Mouse (Mus musculus): ENCODE data around the gene Pithd1. TPM values are rescaled to one million over a fixed set of nuclear protein-coding genes. Genes with fewer than 3 reads are reported as not detected.

Gene Pithd1
- polyA plus RNA-seq, 1 experiment from 2014 or later, result 73.2 TPM

- no peak overlapping the region for H3K4me3 ChIP-seq
- DNase-seq (ENCODE audit: low spot score), result no peak
- peaks cover 73% of the 10 kb centered on the region for H3K36me3 ChIP-seq
- no peaks in the 10 kb centered on the region for H3K9me3 ChIP-seq (replicated peaks)
- no peak overlapping the region for H3K27ac ChIP-seq
- 90% methylated on average over 9 of the region's 9 CpGs for WGBS
- peaks cover 5% of the 10 kb centered on the region; the same call in 1 of the 2 replicates for H3K27me3 ChIP-seq (ENCODE audit: low read depth, poor library complexity, severe bottlenecking)
- H3K4me1 ChIP-seq, result peaks cover 35% of the 10 kb centered on the region
These were observed 22.0 kb downstream of the Pithd1 start for GRCm38 (mm10) chr4:135965113-135965512.

- peaks cover 35% of the 10 kb centered on the region for H3K4me1 ChIP-seq
- H3K9me3 ChIP-seq (replicated peaks), result no peaks in the 10 kb centered on the region
- no peak for DNase-seq (ENCODE audit: low spot score)
- WGBS, result 2% methylated on average over 12 of the region's 12 CpGs
- H3K27ac ChIP-seq, result peak overlapping the region; percentile 90; the same call in 1 of the 2 replicates
- peak overlapping the region; percentile 70 for H3K4me3 ChIP-seq
- H3K36me3 ChIP-seq, result peaks cover 73% of the 10 kb centered on the region
- H3K27me3 ChIP-seq (ENCODE audit: low read depth, poor library complexity, severe bottlenecking), result peaks cover 5% of the 10 kb centered on the region; the same call in 1 of the 2 replicates
These were observed 22.6 kb downstream of the Pithd1 start for GRCm38 (mm10) chr4:135964426-135964825.

GRCm38 (mm10) chr4:135963457-135964193 lies 23.4 kb downstream of the Pithd1 start, which contains the start of gene Gale:
Gale (plus strand) TSS chr4:135963727.
- under 1% methylated on average over 56 of the region's 56 CpGs for WGBS

GRCm38 (mm10) chr4:135962946-135963345 lies 24.1 kb downstream of the Pithd1 start:
- H3K4me3 ChIP-seq, result peak overlapping the region; percentile 70
- peak overlapping the region; percentile 90 for H3K27ac ChIP-seq
- WGBS, result 8% methylated on average over 15 of the region's 15 CpGs
- H3K4me1 ChIP-seq, result peaks cover 30% of the 10 kb centered on the region
- peaks cover 5% of the 10 kb centered on the region; the same call in 1 of the 2 replicates for H3K27me3 ChIP-seq (ENCODE audit: low read depth, poor library complexity, severe bottlenecking)
- no peaks in the 10 kb centered on the region for H3K9me3 ChIP-seq (replicated peaks)
- peaks cover 73% of the 10 kb centered on the region for H3K36me3 ChIP-seq
- no peak for DNase-seq (ENCODE audit: low spot score)

More at GRCm38 (mm10) chr4:135963457-135964193, 23.4 kb downstream of the Pithd1 start, which contains the start of gene Gale:
- H3K9me3 ChIP-seq (replicated peaks), result no peaks in the 10 kb centered on the region
- H3K36me3 ChIP-seq, result peaks cover 73% of the 10 kb centered on the region
- peaks cover 5% of the 10 kb centered on the region; the same call in 1 of the 2 replicates for H3K27me3 ChIP-seq (ENCODE audit: low read depth, poor library complexity, severe bottlenecking)
- peak; percentile 98 for DNase-seq (ENCODE audit: low spot score)
- peaks cover 31% of the 10 kb centered on the region for H3K4me1 ChIP-seq
- H3K27ac ChIP-seq, result peak within 1 kb of the TSS; percentile 90
- H3K4me3 ChIP-seq, result peak within 1 kb of the TSS; percentile 70

- H3K4me3 ChIP-seq, result no peak overlapping the region
- no peak overlapping the region for H3K27ac ChIP-seq
- WGBS, result 91% methylated on average over 7 of the region's 7 CpGs
- no peaks in the 10 kb centered on the region for H3K9me3 ChIP-seq (replicated peaks)
- H3K36me3 ChIP-seq, result peaks cover 71% of the 10 kb centered on the region
- no peak for DNase-seq (ENCODE audit: low spot score)
- H3K27me3 ChIP-seq (ENCODE audit: low read depth, poor library complexity, severe bottlenecking), result peaks cover 5% of the 10 kb centered on the region; the same call in 1 of the 2 replicates
- H3K4me1 ChIP-seq, result peaks cover 30% of the 10 kb centered on the region
These were observed 24.9 kb downstream of the Pithd1 start for GRCm38 (mm10) chr4:135962198-135962597.

GRCm38 (mm10) chr4:135961709-135962108 lies 25.4 kb downstream of the Pithd1 start:
- H3K27me3 ChIP-seq (ENCODE audit: low read depth, poor library complexity, severe bottlenecking), result peaks cover 5% of the 10 kb centered on the region; the same call in 1 of the 2 replicates
- no peaks in the 10 kb centered on the region for H3K9me3 ChIP-seq (replicated peaks)
- no peak for DNase-seq (ENCODE audit: low spot score)
- H3K27ac ChIP-seq, result no peak overlapping the region
- no peak overlapping the region for H3K4me3 ChIP-seq
- H3K4me1 ChIP-seq, result peaks cover 30% of the 10 kb centered on the region
- peaks cover 67% of the 10 kb centered on the region for H3K36me3 ChIP-seq
- WGBS, result 92% methylated on average over 5 of the region's 5 CpGs

GRCm38 (mm10) chr4:135960717-135961116 lies 26.3 kb downstream of the Pithd1 start:
- no peak overlapping the region for H3K4me3 ChIP-seq
- peaks cover 67% of the 10 kb centered on the region for H3K36me3 ChIP-seq
- H3K9me3 ChIP-seq (replicated peaks), result no peaks in the 10 kb centered on the region
- WGBS, result 25% methylated on average over 5 of the region's 5 CpGs
- no peak overlapping the region for H3K27ac ChIP-seq
- H3K4me1 ChIP-seq, result peaks cover 30% of the 10 kb centered on the region
- peak; percentile 89 for DNase-seq (ENCODE audit: low spot score)
- peaks cover 5% of the 10 kb centered on the region; the same call in 1 of the 2 replicates for H3K27me3 ChIP-seq (ENCODE audit: low read depth, poor library complexity, severe bottlenecking)

GRCm38 (mm10) chr4:135958354-135958753 lies 28.7 kb downstream of the Pithd1 start:
- DNase-seq (ENCODE audit: low spot score), result no peak

GRCm38 (mm10) chr4:135955886-135956285 lies 31.2 kb downstream of the Pithd1 start:
- H3K36me3 ChIP-seq, result peaks cover 78% of the 10 kb centered on the region
- 87% methylated on average over 9 of the region's 9 CpGs for WGBS
- DNase-seq (ENCODE audit: low spot score), result no peak

More at GRCm38 (mm10) chr4:135958354-135958753, 28.7 kb downstream of the Pithd1 start:
- no peak overlapping the region for H3K27ac ChIP-seq
- peaks cover 13% of the 10 kb centered on the region; the same call in 1 of the 2 replicates for H3K4me1 ChIP-seq
- no peaks in the 10 kb centered on the region for H3K27me3 ChIP-seq (ENCODE audit: low read depth, poor library complexity, severe bottlenecking)
- H3K4me3 ChIP-seq, result no peak overlapping the region
- H3K9me3 ChIP-seq (replicated peaks), result no peaks in the 10 kb centered on the region
- 66% methylated on average over 8 of the region's 8 CpGs for WGBS
- peaks cover 68% of the 10 kb centered on the region for H3K36me3 ChIP-seq

GRCm38 (mm10) chr4:135954241-135954640 lies 32.8 kb downstream of the Pithd1 start:
- Histone ChIP-seq H3K9me3 (replicated peaks) (0 out of 2 replicates have a peak, but pooled peaks cover 2% of the 10 kb centered on the region), H3K27ac (no peak overlapping the region), H3K4me1 (peaks cover 8% of the 10 kb centered on the region; the same call in 1 of the 2 replicates), H3K27me3 (ENCODE audit: low read depth, poor library complexity, severe bottlenecking) (no peaks in the 10 kb centered on the region), H3K4me3 (no peak overlapping the region), H3K36me3 (peaks cover 63% of the 10 kb centered on the region)
- peak; percentile 84 for DNase-seq (ENCODE audit: low spot score)
- 21% methylated on average over 2 of the region's 2 CpGs for WGBS

More at GRCm38 (mm10) chr4:135955886-135956285, 31.2 kb downstream of the Pithd1 start:
- Histone ChIP-seq H3K27ac (no peak overlapping the region), H3K9me3 (replicated peaks) (0 out of 2 replicates have a peak, but pooled peaks cover 2% of the 10 kb centered on the region), H3K27me3 (ENCODE audit: low read depth, poor library complexity, severe bottlenecking) (no peaks in the 10 kb centered on the region), H3K4me3 (no peak overlapping the region), H3K4me1 (0 out of 2 replicates have a peak, but pooled peaks cover 4% of the 10 kb centered on the region)

GRCm38 (mm10) chr4:135953179-135953578 lies 33.9 kb downstream of the Pithd1 start:
- Histone ChIP-seq H3K4me3 (no peak overlapping the region), H3K27ac (no peak overlapping the region), H3K9me3 (replicated peaks) (0 out of 2 replicates have a peak, but pooled peaks cover 2% of the 10 kb centered on the region), H3K27me3 (ENCODE audit: low read depth, poor library complexity, severe bottlenecking) (no peaks in the 10 kb centered on the region), H3K4me1 (peaks cover 5% of the 10 kb centered on the region; the same call in 1 of the 2 replicates), H3K36me3 (peaks cover 53% of the 10 kb centered on the region)
- WGBS, result 93% methylated on average over 3 of the region's 3 CpGs
- no peak for DNase-seq (ENCODE audit: low spot score)

- no peak overlapping the region for H3K4me3 ChIP-seq
- H3K4me1 ChIP-seq, result peaks cover 12% of the 10 kb centered on the region
- peaks cover 42% of the 10 kb centered on the region for H3K36me3 ChIP-seq
- no peak for DNase-seq (ENCODE audit: low spot score)
- no peaks in the 10 kb centered on the region for H3K27me3 ChIP-seq (ENCODE audit: low read depth, poor library complexity, severe bottlenecking)
- H3K27ac ChIP-seq, result no peak overlapping the region
- H3K9me3 ChIP-seq (replicated peaks), result 0 out of 2 replicates have a peak, but pooled peaks cover 2% of the 10 kb centered on the region
- 95% methylated on average over 3 of the region's 3 CpGs for WGBS
These were observed 35.6 kb downstream of the Pithd1 start for GRCm38 (mm10) chr4:135951505-135951904.

- Histone ChIP-seq H3K27me3 (ENCODE audit: low read depth, poor library complexity, severe bottlenecking) (no peaks in the 10 kb centered on the region), H3K36me3 (peaks cover 31% of the 10 kb centered on the region), H3K9me3 (replicated peaks) (0 out of 2 replicates have a peak, but pooled peaks cover 2% of the 10 kb centered on the region), H3K4me3 (no peak overlapping the region), H3K4me1 (peaks cover 20% of the 10 kb centered on the region), H3K27ac (no peak overlapping the region)
- DNase-seq (ENCODE audit: low spot score), result no peak
- 94% methylated on average over 6 of the region's 6 CpGs for WGBS
These were observed 36.7 kb downstream of the Pithd1 start for GRCm38 (mm10) chr4:135950365-135950764.

Measured in limb, embryonic 10.5 days (tissue).